8 mouse cellular contexts compared by ENCODE assay signal in genomic region chr8:128941022-128941641, GRCm38 (mm10).
DNase-seq lines count a peak whose midpoint lies in the region; ATAC-seq lines count a peak whose summit lies in the region.
"Not testable (repeated sequence)": the region's sequence is repeated elsewhere in the genome, so short reads cannot be mapped to it uniquely, and the experiment has no call there.

No protein-coding gene starts in this region.

- not testable (repeated sequence) for H3K27ac ChIP-seq in forebrain, embryonic 16.5 days (ENCODE audit: low read length); midbrain, embryonic 13.5 days

- H3K36me3 ChIP-seq in forebrain, embryonic 16.5 days (ENCODE audit: control insufficient read depth, insufficient read depth); midbrain, embryonic 13.5 days: not testable (repeated sequence)

- DNase-seq in A20 (ENCODE audit: low read depth, low spot score) = peak; percentile 4
- DNase-seq in cerebellum, adult 11 months = peak; percentile 11
- peak; percentile 65 for DNase-seq in heart, postnatal 4 days
- peak; percentile 42 for DNase-seq in kidney, postnatal 14 days
- peak; percentile 33 to 52 for DNase-seq in left cerebral cortex, postnatal 36 days (ENCODE audit: low spot score in 2 of 2)
- DNase-seq in right cerebral cortex, postnatal 25 days = peak; percentile 32

- H3K4me3 ChIP-seq in forebrain, embryonic 16.5 days (replicated peaks; ENCODE audit: low read length); midbrain, embryonic 13.5 days (replicated peaks): not testable (repeated sequence)

- H3K9me3 ChIP-seq in forebrain, embryonic 16.5 days (ENCODE audit: control insufficient read depth, low read length); midbrain, embryonic 13.5 days: not testable (repeated sequence)

- intact Hi-C loops in left cerebral cortex, postnatal 36 days (cut with DNase I) = not testable (repeated sequence)

- 3% methylated on average over 6 of the region's 6 CpGs for WGBS in forebrain, embryonic 16.5 days
- 1% methylated on average over 6 of the region's 6 CpGs for WGBS in midbrain, embryonic 13.5 days

- ATAC-seq in forebrain, embryonic 16.5 days = peak; percentile 68; the same call in 1 of the 2 replicates
- ATAC-seq in midbrain, embryonic 13.5 days = peak; percentile 62; the same call in 1 of the 2 replicates

- H3K4me2 ChIP-seq in forebrain, embryonic 16.5 days (ENCODE audit: low read length) = 0 out of 2 replicates have a peak overlapping the region, but pooled peaks have one; percentile 19
- peak overlapping the region; percentile 13; the same call in 1 of the 2 replicates for H3K4me2 ChIP-seq in midbrain, embryonic 13.5 days (replicated peaks)

- not testable (repeated sequence) for H3K9ac ChIP-seq in forebrain, embryonic 16.5 days (replicated peaks; ENCODE audit: low read depth, low read length); midbrain, embryonic 13.5 days (replicated peaks)

- H3K27me3 ChIP-seq in forebrain, embryonic 16.5 days (replicated peaks; ENCODE audit: control insufficient read depth, insufficient read depth, low read length); midbrain, embryonic 13.5 days: not testable (repeated sequence)

- H3K4me1 ChIP-seq in forebrain, embryonic 16.5 days (replicated peaks; ENCODE audit: control insufficient read depth, insufficient read depth, low read length); midbrain, embryonic 13.5 days (replicated peaks): not testable (repeated sequence)

Comparison
In these comparisons a context has a peak if more than half of its experiments do, and no peak if none do; other contexts are left out.
1. DNase-seq: peak in every context shown above with its lines; median percentile 65 in heart, postnatal 4 days; 42 in left cerebral cortex, postnatal 36 days; 42 in kidney, postnatal 14 days; 32 in right cerebral cortex, postnatal 25 days; 11 in cerebellum, adult 11 months; 4 in A20.